Mouse (Mus musculus) thymus, adult 2 months (tissue): ENCODE measurements around the gene Larp6.

Experiments
- CTCF ChIP-seq: fragments of 200-500 bp; IDR thresholded peaks from 2 replicates; pipeline ENCODE4 v1.5.1; 2012; ENCODE audit warnings: mild to moderate bottlenecking, control low read depth, low read length, moderate library complexity, borderline replicate concordance; ENCODE audit not compliant: control insufficient read depth, poor library complexity, insufficient read depth; ENCODE audit errors: extremely low read depth
- POLR2A ChIP-seq: fragments of 200-500 bp; IDR thresholded peaks from 2 replicates; pipeline ENCODE4 v1.6.1; 2012; ENCODE audit warnings: mild to moderate bottlenecking, low read length, control low read depth, moderate library complexity; ENCODE audit not compliant: control insufficient read depth, poor library complexity, insufficient read depth; ENCODE audit errors: extremely low read depth

DNA sequence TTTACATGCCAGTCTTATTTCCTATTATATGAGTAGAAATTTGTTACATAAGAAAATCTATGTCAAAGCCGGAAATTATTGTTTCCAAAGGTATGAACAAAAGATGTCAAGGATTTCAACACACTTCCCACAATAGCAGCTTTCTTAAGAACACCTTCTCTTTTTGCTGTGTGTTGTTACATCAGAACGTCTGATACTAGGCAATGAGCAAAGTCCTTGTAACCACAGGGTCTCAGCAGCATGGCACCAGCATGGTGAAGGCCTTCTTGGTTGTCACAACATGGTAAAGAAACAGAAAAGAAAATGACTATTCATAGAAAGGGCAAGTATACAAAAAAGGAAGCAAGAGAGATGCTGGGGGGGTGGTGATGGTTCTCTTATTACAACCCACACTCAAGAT lies 60.9 kb downstream of the Larp6 start:
- TF ChIP-seq CTCF, result no peak
- no peak for TF ChIP-seq POLR2A
